Comparison of ENCODE assay signal across 10 mouse cellular contexts in genomic region chr8:61480260-61480967, GRCm38 (mm10). TPM values are rescaled to one million over a fixed set of nuclear protein-coding genes. Genes with fewer than 3 reads are reported as not detected.
DNase-seq lines count a peak whose midpoint lies in the region; ATAC-seq and TF ChIP-seq lines count a peak whose summit lies in the region.
"Had no signal": no experiment of that assay in that cellular context is flagged by ENCODE, and none has a peak within 500 bp of the region (broad histone marks: within the 10 kb centered on the region; RNA-seq: fewer than 3 reads in every experiment).

No protein-coding gene starts in this region.

- no peak overlapping the region for H3K27ac ChIP-seq in heart, embryonic 10.5 days
- no peak overlapping the region for H3K27ac ChIP-seq in ES-E14 (ENCODE audit: insufficient read depth, low read depth, low read length, poor library complexity, severe bottlenecking)
- H3K27ac ChIP-seq in forebrain, embryonic 16.5 days (ENCODE audit: low read length): no peak overlapping the region
- H3K27ac ChIP-seq in midbrain, embryonic 13.5 days: no peak overlapping the region
- H3K27ac ChIP-seq: liver, embryonic 13.5 days had no signal

- DNase-seq in heart, adult 18-20 months: peak; percentile 18 to 37
- DNase-seq in heart, embryonic 10.5 days (ENCODE audit: low spot score): no peak
- no peak for DNase-seq in ES-E14 (ENCODE audit: low read depth, low spot score)
- DNase-seq in spleen, adult 12 weeks (ENCODE audit: low spot score): no peak
- no peak for DNase-seq in frontal cortex, adult 2 months (ENCODE audit: extremely low spot score in 1 of 2, low spot score in 1 of 2)
- no peak for DNase-seq in thymus, postnatal 14 days

- no peak overlapping the region for H3K4me2 ChIP-seq in forebrain, embryonic 16.5 days (ENCODE audit: low read length)
- H3K4me2 ChIP-seq in midbrain, embryonic 13.5 days (replicated peaks): no peak overlapping the region
- H3K4me2 ChIP-seq: liver, embryonic 13.5 days had no signal

- 82% methylated on average over 14 of the region's 14 CpGs for WGBS in heart, embryonic 10.5 days
- WGBS in forebrain, embryonic 16.5 days: 78% methylated on average over 14 of the region's 14 CpGs
- 82% methylated on average over 14 of the region's 14 CpGs for WGBS in midbrain, embryonic 13.5 days

- no peaks in the 10 kb centered on the region for H3K27me3 ChIP-seq in heart, embryonic 10.5 days (ENCODE audit: insufficient read depth, poor library complexity, severe bottlenecking)
- H3K27me3 ChIP-seq in forebrain, embryonic 16.5 days (replicated peaks; ENCODE audit: control insufficient read depth, insufficient read depth, low read length): no peaks in the 10 kb centered on the region
- no peaks in the 10 kb centered on the region for H3K27me3 ChIP-seq in midbrain, embryonic 13.5 days
- H3K27me3 ChIP-seq: liver, embryonic 13.5 days; Patski had no signal

- H3K9me3 ChIP-seq in heart, embryonic 10.5 days: no peaks in the 10 kb centered on the region
- H3K9me3 ChIP-seq in ES-E14 (ENCODE audit: control insufficient read depth, insufficient read depth, low read depth, low read length): no peaks in the 10 kb centered on the region
- H3K9me3 ChIP-seq in forebrain, embryonic 16.5 days (ENCODE audit: control insufficient read depth, low read length): no peaks in the 10 kb centered on the region
- H3K9me3 ChIP-seq in midbrain, embryonic 13.5 days: no peaks in the 10 kb centered on the region
- H3K9me3 ChIP-seq: liver, embryonic 13.5 days had no signal

- in situ Hi-C loops in ES-E14 (cut with MboI; ENCODE audit: low sequenced_read_pairs in 2 of 2, unreplicated experiment in 2 of 2): loop anchor here in 1 of 2 experiments (25.0 kb wide), 1 partner anchor 968 kb away; the partner anchor contains the start of genes Aadat and Gm10283

- peaks cover 7% of the 10 kb centered on the region; the same call in 1 of the 2 replicates for H3K4me1 ChIP-seq in heart, embryonic 10.5 days
- peaks cover 0 to 2% of the 10 kb centered on the region in 2 experiments; a peak in 1 of 4 replicates for H3K4me1 ChIP-seq in ES-E14 (ENCODE audit: control insufficient read depth in 2 of 2, insufficient read depth in 2 of 2, low read length in 2 of 2, poor library complexity in 1 of 2)
- no peaks in the 10 kb centered on the region for H3K4me1 ChIP-seq in forebrain, embryonic 16.5 days (replicated peaks; ENCODE audit: control insufficient read depth, insufficient read depth, low read length)
- no peaks in the 10 kb centered on the region for H3K4me1 ChIP-seq in midbrain, embryonic 13.5 days (replicated peaks)
- H3K4me1 ChIP-seq: liver, embryonic 13.5 days had no signal

- H3K9ac ChIP-seq in ES-E14 (ENCODE audit: insufficient read depth, low read depth, low read length, poor library complexity, severe bottlenecking): peak overlapping the region; percentile 76
- no peak overlapping the region for H3K9ac ChIP-seq in forebrain, embryonic 16.5 days (replicated peaks; ENCODE audit: low read depth, low read length)
- H3K9ac ChIP-seq in midbrain, embryonic 13.5 days (replicated peaks): no peak overlapping the region
- H3K9ac ChIP-seq: liver, embryonic 13.5 days had no signal

- peak; percentile 57; the same call in 1 of the 2 replicates for ATAC-seq in forebrain, embryonic 16.5 days
- ATAC-seq in midbrain, embryonic 13.5 days: peak; percentile 40; the same call in 1 of the 2 replicates
- ATAC-seq: Patski had no signal

- H3K36me3 ChIP-seq in heart, embryonic 10.5 days: no peaks in the 10 kb centered on the region
- no peaks in the 10 kb centered on the region for H3K36me3 ChIP-seq in ES-E14 (ENCODE audit: control insufficient read depth, insufficient read depth, low read length, poor library complexity, severe bottlenecking)
- no peaks in the 10 kb centered on the region for H3K36me3 ChIP-seq in forebrain, embryonic 16.5 days (ENCODE audit: control insufficient read depth, insufficient read depth)
- no peaks in the 10 kb centered on the region for H3K36me3 ChIP-seq in midbrain, embryonic 13.5 days
- H3K36me3 ChIP-seq: liver, embryonic 13.5 days had no signal

- H3K4me3 ChIP-seq in heart, embryonic 10.5 days: no peak overlapping the region
- H3K4me3 ChIP-seq in ES-E14 (ENCODE audit: insufficient read depth in 1 of 2, low read depth in 1 of 2, low read length in 2 of 2, poor library complexity in 1 of 2, severe bottlenecking in 1 of 2): peak overlapping the region; percentile 46 to 60
- H3K4me3 ChIP-seq in forebrain, embryonic 16.5 days (replicated peaks; ENCODE audit: low read length): no peak overlapping the region
- no peak overlapping the region for H3K4me3 ChIP-seq in midbrain, embryonic 13.5 days (replicated peaks)
- H3K4me3 ChIP-seq: liver, embryonic 13.5 days had no signal

TF ChIP-seq in ES-E14, 5 proteins besides CTCF, POLR2A, EP300 and RAD21:
- TF ChIP-seq CHD2 (IDR thresholded peaks at IDR 0.05; ENCODE audit: low read depth, low read length): no peak
- TF ChIP-seq ZC3H11A (IDR thresholded peaks at IDR 0.05; ENCODE audit: borderline replicate concordance, low read depth, low read length): no peak
- no peak for TF ChIP-seq MAFK (IDR thresholded peaks at IDR 0.05; ENCODE audit: insufficient read depth, low read depth, low read length)
- no peak for TF ChIP-seq ZNF384 (IDR thresholded peaks at IDR 0.05; ENCODE audit: low read depth, low read length)
- TF ChIP-seq HCFC1 (IDR thresholded peaks at IDR 0.05; ENCODE audit: borderline replicate concordance, insufficient read depth, low read length): no peak

RNA-seq across cellular contexts. Expression of gene Cbr4, which starts 7.1 kb away (rescaled TPM):
- 10 to 100 TPM; 83.9 to 91.3 TPM for total RNA-seq in heart, adult 18-20 months (2021)
- 30.1 and 31.7 TPM in 2 replicates for polyA plus RNA-seq in heart, embryonic 10.5 days (2016; fragmentation: Nextera tagmentation; extraction: Ambion mirVana)
- 12.4 and 17.5 TPM in 2 replicates for total RNA-seq in ES-E14 (2012; rRNA removed)
- polyA plus RNA-seq in forebrain, embryonic 16.5 days (2015; fragmentation: Nextera tagmentation; extraction: Ambion mirVana): 19.6 and 22.1 TPM in 2 replicates
- 21.4 and 25.0 TPM in 2 replicates for polyA plus RNA-seq in midbrain, embryonic 13.5 days (2015; fragmentation: Nextera tagmentation; extraction: Ambion mirVana)
- 16.2 and 16.3 TPM in 2 replicates for polyA plus RNA-seq in frontal cortex, adult 2 months (2012; rRNA removed)

Comparison
In these comparisons a context has a peak if more than half of its experiments do, and no peak if none do; other contexts are left out.
1. DNase-seq: peak in heart, adult 18-20 months (2 of 2); none in heart, embryonic 10.5 days (single experiment), ES-E14 (single experiment), spleen, adult 12 weeks (single experiment), frontal cortex, adult 2 months (0 of 2) and thymus, postnatal 14 days (single experiment).
2. H3K4me3 ChIP-seq: peak in ES-E14 (2 of 2); none in heart, embryonic 10.5 days (single experiment), forebrain, embryonic 16.5 days (single experiment) and midbrain, embryonic 13.5 days (single experiment).